Mouse (Mus musculus): ENCODE measurements at regions not wholly inside any gene's neighbourhood (a gene's known extent, or its start where the extent isn't known, plus 50 kb on each side); places are given as distances from the start of the nearest gene placed in this dataset.

DNA sequence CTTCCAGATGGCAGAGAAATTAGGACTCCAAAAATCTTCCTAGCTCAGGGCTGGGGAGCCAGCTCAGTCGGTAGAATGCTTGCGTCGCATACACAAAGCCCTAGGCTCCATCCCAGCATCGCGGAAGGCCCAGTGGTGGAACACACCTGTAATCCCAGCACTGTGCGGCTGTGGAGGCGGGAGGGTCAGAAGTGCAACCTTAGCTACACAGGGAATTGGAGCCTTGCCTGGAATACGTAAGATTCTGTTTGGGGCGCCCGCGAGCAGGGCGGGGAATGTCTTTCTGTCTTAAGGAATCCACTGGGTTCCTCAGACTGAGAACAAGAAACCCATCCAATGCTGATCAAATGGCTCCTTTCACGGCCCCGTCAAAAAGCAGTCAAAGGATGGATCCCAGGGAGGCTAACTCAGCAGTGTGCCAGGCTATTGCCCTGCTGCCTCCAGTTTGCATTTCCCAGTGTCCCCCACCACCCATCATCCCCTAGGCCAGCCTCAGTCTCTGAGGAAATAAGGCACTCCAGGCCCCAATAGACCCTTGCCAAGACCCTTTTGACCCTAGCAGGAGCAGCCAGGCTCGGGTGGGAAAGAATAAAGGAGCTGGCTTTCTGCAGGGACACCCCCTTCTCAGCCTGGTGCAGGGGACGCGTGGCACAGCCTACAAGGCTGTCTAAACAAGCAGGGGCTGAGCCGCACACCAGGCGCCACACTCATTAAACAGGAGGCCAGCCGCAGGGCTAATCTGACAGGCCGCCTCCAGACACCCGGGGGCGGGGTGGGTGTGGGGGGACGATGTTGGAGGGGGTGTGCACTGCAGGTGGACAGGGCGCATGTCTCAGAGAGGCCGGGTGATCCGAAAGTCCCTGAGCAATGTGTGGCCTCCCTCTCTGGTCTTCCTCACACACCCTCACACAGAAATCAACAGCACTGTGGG lies 407.1 kb downstream of the H2al1j start:
- H3K9me3 ChIP-seq (replicated peaks; ENCODE audit: control insufficient read depth, insufficient read depth, low read length, poor library complexity, severe bottlenecking) = no peaks in the 10 kb centered on the region
- no peaks in the 10 kb centered on the region for H3K4me1 ChIP-seq (ENCODE audit: control insufficient read depth, insufficient read depth, low read length)
- H3K27ac ChIP-seq (ENCODE audit: insufficient read depth, low read length) = no peak overlapping the region
- TF ChIP-seq CTCF (IDR thresholded peaks at IDR 0.05; ENCODE audit: low read depth, low read length) = no peak
- TF ChIP-seq EP300 (IDR thresholded peaks at IDR 0.05; ENCODE audit: insufficient read depth, low read depth, low read length) = no peak
- no peak for TF ChIP-seq POLR2A (IDR thresholded peaks at IDR 0.05; ENCODE audit: insufficient read depth, low read length)
- no peaks in the 10 kb centered on the region for H3K36me3 ChIP-seq (ENCODE audit: control insufficient read depth, insufficient read depth, low read length, poor library complexity, severe bottlenecking)
- no peak overlapping the region for H3K9ac ChIP-seq (ENCODE audit: low read depth, poor library complexity, severe bottlenecking)
- H3K27me3 ChIP-seq (ENCODE audit: control insufficient read depth, insufficient read depth, low read length, poor library complexity, severe bottlenecking) = no peaks in the 10 kb centered on the region
- peak overlapping the region; percentile 8; the same call in 1 of the 2 replicates for H3K4me3 ChIP-seq (ENCODE audit: low read depth, low read length)

DNA sequence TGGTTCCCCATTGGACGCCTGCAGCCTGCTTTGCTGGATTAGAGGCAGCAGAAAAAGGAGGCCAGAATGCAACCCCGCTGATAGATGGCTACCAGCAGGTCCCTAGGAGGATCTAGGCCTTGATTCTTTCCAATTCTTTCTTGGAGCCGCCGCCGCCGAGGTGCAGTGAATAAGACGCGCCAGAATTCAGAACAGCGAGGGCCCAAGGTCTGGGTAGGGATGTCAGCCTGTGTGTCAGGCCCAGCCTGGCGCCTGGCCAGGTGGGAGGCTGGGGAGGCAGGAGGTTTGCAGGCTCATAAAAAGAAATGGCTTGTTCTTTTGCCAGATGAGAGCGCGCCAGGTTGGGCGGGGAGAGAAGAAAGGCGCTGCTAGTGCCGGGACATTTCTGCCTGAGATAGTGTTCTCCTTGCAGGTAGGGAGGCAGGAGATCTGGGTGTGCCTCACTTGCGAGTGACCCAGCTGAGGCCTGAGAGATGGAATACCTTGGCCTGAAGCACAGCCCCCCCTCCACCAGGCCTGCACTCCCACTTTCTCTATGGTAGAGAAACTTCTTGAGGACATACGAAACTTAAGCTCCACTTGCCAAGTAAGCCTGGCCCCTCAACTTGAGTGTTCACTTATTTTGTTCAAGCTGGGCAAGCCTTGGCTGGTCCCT lies 408.0 kb downstream of the H2al1j start:
- no peak overlapping the region for H3K9ac ChIP-seq (ENCODE audit: low read depth, poor library complexity, severe bottlenecking)
- H3K27ac ChIP-seq (ENCODE audit: insufficient read depth, low read length) = no peak overlapping the region
- TF ChIP-seq POLR2A (IDR thresholded peaks at IDR 0.05; ENCODE audit: insufficient read depth, low read length) = no peak
- no peak for TF ChIP-seq EP300 (IDR thresholded peaks at IDR 0.05; ENCODE audit: insufficient read depth, low read depth, low read length)
- TF ChIP-seq CTCF (IDR thresholded peaks at IDR 0.05; ENCODE audit: low read depth, low read length) = no peak
- no peaks in the 10 kb centered on the region for H3K27me3 ChIP-seq (ENCODE audit: control insufficient read depth, insufficient read depth, low read length, poor library complexity, severe bottlenecking)
- no peaks in the 10 kb centered on the region for H3K36me3 ChIP-seq (ENCODE audit: control insufficient read depth, insufficient read depth, low read length, poor library complexity, severe bottlenecking)
- no peak overlapping the region for H3K4me3 ChIP-seq (ENCODE audit: low read depth, low read length)
- no peaks in the 10 kb centered on the region for H3K4me1 ChIP-seq (ENCODE audit: control insufficient read depth, insufficient read depth, low read length)
- H3K9me3 ChIP-seq (replicated peaks; ENCODE audit: control insufficient read depth, insufficient read depth, low read length, poor library complexity, severe bottlenecking) = no peaks in the 10 kb centered on the region

DNA sequence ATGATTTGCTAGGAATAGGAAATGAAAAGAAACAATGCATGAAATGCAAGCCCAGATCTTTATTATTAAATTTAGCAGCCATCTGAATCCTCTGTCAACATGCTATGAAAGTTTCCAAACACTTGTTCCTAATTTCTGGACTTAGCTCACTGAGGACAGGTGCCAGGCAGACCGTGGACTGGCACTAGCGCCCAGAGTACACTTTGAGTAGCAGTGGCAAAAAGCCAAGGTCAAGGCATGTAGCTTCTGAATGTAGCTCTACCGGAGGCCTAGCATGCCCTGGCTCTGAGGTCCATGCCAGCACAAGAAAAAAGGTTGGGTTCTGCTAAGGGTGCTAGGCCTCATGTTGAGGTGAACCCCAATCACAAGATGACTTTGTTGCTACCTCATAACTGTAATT lies 408.9 kb downstream of the H2al1j start:
- Histone ChIP-seq H3K36me3 (ENCODE audit: control insufficient read depth, insufficient read depth, low read length, poor library complexity, severe bottlenecking) (no peaks in the 10 kb centered on the region), H3K4me1 (ENCODE audit: control insufficient read depth, insufficient read depth, low read length) (no peaks in the 10 kb centered on the region), H3K27me3 (ENCODE audit: control insufficient read depth, insufficient read depth, low read length, poor library complexity, severe bottlenecking) (no peaks in the 10 kb centered on the region), H3K9ac (ENCODE audit: low read depth, poor library complexity, severe bottlenecking) (no peak overlapping the region), H3K9me3 (replicated peaks; ENCODE audit: control insufficient read depth, insufficient read depth, low read length, poor library complexity, severe bottlenecking) (no peaks in the 10 kb centered on the region), H3K27ac (ENCODE audit: insufficient read depth, low read length) (no peak overlapping the region), H3K4me3 (ENCODE audit: low read depth, low read length) (no peak overlapping the region)
- TF ChIP-seq CTCF (IDR thresholded peaks at IDR 0.05; ENCODE audit: low read depth, low read length) = no peak
- no peak for TF ChIP-seq POLR2A (IDR thresholded peaks at IDR 0.05; ENCODE audit: insufficient read depth, low read length)
- TF ChIP-seq EP300 (IDR thresholded peaks at IDR 0.05; ENCODE audit: insufficient read depth, low read depth, low read length) = no peak

- no peak overlapping the region for H3K27ac ChIP-seq (ENCODE audit: insufficient read depth, low read length)
Measured at GRCm38 (mm10) chrX:11739565-11739964, 411.9 kb downstream of the H2al1j start.

DNA sequence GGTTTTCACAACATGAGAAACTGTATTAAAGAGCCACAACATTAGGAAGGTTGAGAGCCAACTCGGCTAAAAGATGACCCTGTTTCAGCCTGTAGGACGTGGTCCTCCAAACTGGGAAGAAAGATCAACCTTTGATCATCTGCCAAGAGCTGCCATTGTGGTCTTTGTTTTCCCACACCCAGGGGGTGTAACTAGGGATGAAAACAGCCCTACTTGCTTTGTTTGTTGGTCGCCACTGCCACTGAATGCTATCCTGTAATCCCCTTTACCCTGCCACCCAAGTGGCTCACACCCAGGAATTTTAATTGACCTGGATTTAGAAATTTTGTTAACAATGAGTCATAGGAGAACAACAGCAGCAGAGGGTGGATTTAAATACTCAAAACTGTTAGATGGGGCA lies 414.2 kb downstream of the Bcor start:
- no peaks in the 10 kb centered on the region for H3K9me3 ChIP-seq (replicated peaks; ENCODE audit: control insufficient read depth, insufficient read depth, low read length, poor library complexity, severe bottlenecking)
- TF ChIP-seq CTCF (IDR thresholded peaks at IDR 0.05; ENCODE audit: low read depth, low read length) (no peak), EP300 (IDR thresholded peaks at IDR 0.05; ENCODE audit: insufficient read depth, low read depth, low read length) (no peak), POLR2A (IDR thresholded peaks at IDR 0.05; ENCODE audit: insufficient read depth, low read length) (no peak)
- no peaks in the 10 kb centered on the region for H3K4me1 ChIP-seq (ENCODE audit: control insufficient read depth, insufficient read depth, low read length)
- no peak overlapping the region for H3K27ac ChIP-seq (ENCODE audit: insufficient read depth, low read length)
- no peak overlapping the region for H3K4me3 ChIP-seq (ENCODE audit: low read depth, low read length)
- H3K36me3 ChIP-seq (ENCODE audit: control insufficient read depth, insufficient read depth, low read length, poor library complexity, severe bottlenecking) = no peaks in the 10 kb centered on the region
- no peaks in the 10 kb centered on the region for H3K27me3 ChIP-seq (ENCODE audit: control insufficient read depth, insufficient read depth, low read length, poor library complexity, severe bottlenecking)
- H3K9ac ChIP-seq (ENCODE audit: low read depth, poor library complexity, severe bottlenecking) = no peak overlapping the region

More at GRCm38 (mm10) chrX:11739565-11739964, 411.9 kb downstream of the H2al1j start:
- no peak for TF ChIP-seq POLR2A (IDR thresholded peaks at IDR 0.05; ENCODE audit: insufficient read depth, low read length)
- no peak for TF ChIP-seq CTCF (IDR thresholded peaks at IDR 0.05; ENCODE audit: low read depth, low read length)
- TF ChIP-seq EP300 (IDR thresholded peaks at IDR 0.05; ENCODE audit: insufficient read depth, low read depth, low read length) = no peak
- no peaks in the 10 kb centered on the region for H3K27me3 ChIP-seq (ENCODE audit: control insufficient read depth, insufficient read depth, low read length, poor library complexity, severe bottlenecking)
- no peak overlapping the region for H3K9ac ChIP-seq (ENCODE audit: low read depth, poor library complexity, severe bottlenecking)
- H3K36me3 ChIP-seq (ENCODE audit: control insufficient read depth, insufficient read depth, low read length, poor library complexity, severe bottlenecking) = no peaks in the 10 kb centered on the region
- H3K9me3 ChIP-seq (replicated peaks; ENCODE audit: control insufficient read depth, insufficient read depth, low read length, poor library complexity, severe bottlenecking) = no peaks in the 10 kb centered on the region
- H3K4me3 ChIP-seq (ENCODE audit: low read depth, low read length) = no peak overlapping the region
- H3K4me1 ChIP-seq (ENCODE audit: control insufficient read depth, insufficient read depth, low read length) = no peaks in the 10 kb centered on the region
